Mouse (Mus musculus) embryonic facial prominence, embryonic 15.5 days (tissue): ENCODE data around the gene Gabrg2. TPM values are rescaled to one million over a fixed set of nuclear protein-coding genes. Genes with fewer than 3 reads are reported as not detected.

Experiments used
- ATAC-seq: fragments of 200-750 bp; cut with Nextera tagmentation; 2 replicates; pipeline ENCODE4 v1.8.0; 2017; ENCODE audit warnings: low read depth, moderate TSS enrichment; ENCODE audit not compliant: insufficient number of reproducible peaks, low FRiP score, low TSS enrichment
- H3K27ac ChIP-seq: fragments of 300-500 bp; sonication (generic); replicated peaks from 2 replicates; pipeline ENCODE4 v1.5.1; 2015; ENCODE audit warnings: mild to moderate bottlenecking, inconsistent platforms
- H3K27me3 ChIP-seq: fragments of 300-500 bp; sonication (generic); 2 replicates; pipeline ENCODE4 v1.6.1; 2015; ENCODE audit warnings: inconsistent platforms
- H3K36me3 ChIP-seq: fragments of 300-500 bp; sonication (generic); 2 replicates; pipeline ENCODE4 v1.6.1; 2015; ENCODE audit warnings: mild to moderate bottlenecking, inconsistent platforms
- H3K4me1 ChIP-seq: fragments of 300-500 bp; sonication (generic); 2 replicates; pipeline ENCODE4 v1.6.1; 2015; ENCODE audit warnings: inconsistent platforms
- H3K4me2 ChIP-seq: fragments of 300-500 bp; sonication (generic); replicated peaks from 2 replicates; pipeline ENCODE4 v1.6.1; 2015; ENCODE audit warnings: mild to moderate bottlenecking, inconsistent platforms
- H3K4me3 ChIP-seq: fragments of 300-500 bp; sonication (generic); replicated peaks from 2 replicates; pipeline ENCODE4 v1.5.1; 2015; ENCODE audit warnings: mild to moderate bottlenecking, inconsistent platforms
- H3K9ac ChIP-seq: fragments of 300-500 bp; sonication (generic); 2 replicates; pipeline ENCODE4 v1.6.1; 2015; ENCODE audit warnings: inconsistent platforms
- H3K9me3 ChIP-seq: fragments of 300-500 bp; sonication (generic); replicated peaks from 2 replicates; pipeline ENCODE4 v1.6.1; 2016; ENCODE audit warnings: inconsistent platforms
- WGBS: fragments of 180-500 bp; shearing (Covaris S2); methylation state at CpG from one replicate; pipeline ENCODE4 v1.1.7; 2015; 5-methylcytosine and 5-hydroxymethylcytosine counted together
- polyA plus RNA-seq: library from polyadenylated mRNA; unstranded; fragments of >200 nt; fragmentation: Nextera tagmentation; extraction: Ambion mirVana; gene quantifications from 2 replicates; pipeline ENCODE4 v1.2.1, GENCODE M21; 2015

The Gabrg2 gene
- polyA plus RNA-seq: 0.22 and 0.28 TPM in 2 replicates

- Histone ChIP-seq H3K9me3 (no peaks in the 10 kb centered on the region), H3K27ac (no peak within 1 kb of the TSS), H3K4me3 (no peak within 1 kb of the TSS), H3K27me3 (no peaks in the 10 kb centered on the region), H3K4me1 (no peaks in the 10 kb centered on the region), H3K4me2 (no peak within 1 kb of the TSS), H3K9ac (no peak within 1 kb of the TSS), H3K36me3 (no peaks in the 10 kb centered on the region)
- no peak for ATAC-seq
- WGBS: 8% methylated on average over 20 of the region's 20 CpGs
Observed at GRCm38 (mm10) chr11:42000190-42001098, at the start of gene Gabrg2. Gene Gabrg2, minus strand, starts transcription at chr11:42000857.

- ATAC-seq: no peak
- no peaks in the 10 kb centered on the region for H3K27me3 ChIP-seq
- no peak overlapping the region for H3K9ac ChIP-seq
- no peak overlapping the region for H3K4me3 ChIP-seq
- H3K9me3 ChIP-seq: no peaks in the 10 kb centered on the region
- no peaks in the 10 kb centered on the region for H3K36me3 ChIP-seq
- H3K4me1 ChIP-seq: no peaks in the 10 kb centered on the region
- no peak overlapping the region for H3K4me2 ChIP-seq
- no peak overlapping the region for H3K27ac ChIP-seq
Observed at GRCm38 (mm10) chr11:42048201-42048600, 47.5 kb upstream of the Gabrg2 start.

DNA sequence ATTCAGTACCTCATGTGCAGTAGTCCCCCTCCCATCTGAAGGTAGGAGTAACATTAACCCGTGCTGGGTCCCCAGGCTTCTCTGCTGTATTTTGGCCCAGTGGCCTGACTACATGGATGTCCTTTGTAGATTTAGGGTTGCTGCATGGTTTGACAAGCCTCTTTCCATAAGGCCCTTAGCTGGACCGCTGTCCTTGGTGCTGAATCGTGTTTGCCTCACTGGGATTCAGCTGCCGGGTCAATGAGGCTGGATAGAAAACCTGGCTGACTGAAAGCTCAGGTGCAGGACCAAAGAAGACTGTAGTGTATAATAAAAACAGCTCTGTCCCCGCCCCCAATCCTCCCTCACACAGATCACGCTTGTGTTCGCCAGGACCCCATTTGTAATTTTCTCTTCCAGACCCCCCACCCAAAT lies 1.2 kb downstream of the Gabrg2 start:
- Histone ChIP-seq H3K27me3 (no peaks in the 10 kb centered on the region), H3K4me3 (no peak overlapping the region), H3K4me1 (no peaks in the 10 kb centered on the region), H3K36me3 (no peaks in the 10 kb centered on the region), H3K9me3 (no peaks in the 10 kb centered on the region), H3K4me2 (no peak overlapping the region), H3K27ac (no peak overlapping the region), H3K9ac (no peak overlapping the region)
- 2% methylated on average over 7 of the region's 7 CpGs for WGBS
- no peak for ATAC-seq

- Histone ChIP-seq H3K4me3 (no peak overlapping the region), H3K36me3 (no peaks in the 10 kb centered on the region), H3K9me3 (no peaks in the 10 kb centered on the region), H3K4me1 (no peaks in the 10 kb centered on the region), H3K9ac (no peak overlapping the region), H3K27ac (no peak overlapping the region), H3K27me3 (no peaks in the 10 kb centered on the region), H3K4me2 (no peak overlapping the region)
- 41% methylated on average over 6 of the region's 6 CpGs for WGBS
- no peak for ATAC-seq
Observed at GRCm38 (mm10) chr11:41980152-41980551, 20.5 kb downstream of the Gabrg2 start.

DNA sequence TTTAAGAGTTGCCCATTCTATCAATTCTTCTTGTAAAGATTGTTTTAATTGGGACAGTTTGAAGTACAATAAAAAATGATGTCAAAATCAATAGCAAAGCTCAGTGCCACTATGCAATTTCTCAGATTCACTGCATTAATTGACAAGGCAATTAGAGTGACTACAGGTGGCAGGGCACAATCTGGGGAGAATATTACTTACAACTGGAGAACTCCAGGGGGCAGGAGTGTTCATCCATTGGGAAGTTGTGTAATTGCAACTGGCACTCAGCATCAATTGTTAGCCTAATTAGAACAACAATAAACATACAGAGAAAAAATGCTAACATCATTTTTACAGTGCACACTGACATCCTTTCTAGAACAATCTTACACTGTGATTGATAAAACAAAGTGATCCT lies 32.1 kb downstream of the Gabrg2 start:
- H3K9me3 ChIP-seq: no peaks in the 10 kb centered on the region
- ATAC-seq: no peak
- no peaks in the 10 kb centered on the region for H3K36me3 ChIP-seq
- H3K4me3 ChIP-seq: no peak overlapping the region
- H3K27ac ChIP-seq: no peak overlapping the region
- H3K27me3 ChIP-seq: no peaks in the 10 kb centered on the region
- no peak overlapping the region for H3K4me2 ChIP-seq
- H3K4me1 ChIP-seq: no peaks in the 10 kb centered on the region
- H3K9ac ChIP-seq: no peak overlapping the region

- Histone ChIP-seq H3K27me3 (no peaks in the 10 kb centered on the region), H3K4me1 (no peaks in the 10 kb centered on the region), H3K27ac (no peak overlapping the region), H3K4me3 (no peak overlapping the region), H3K4me2 (no peak overlapping the region), H3K9me3 (no peaks in the 10 kb centered on the region), H3K36me3 (no peaks in the 10 kb centered on the region), H3K9ac (no peak overlapping the region)
- WGBS: 80% methylated on average over 8 of the region's 8 CpGs
- ATAC-seq: no peak
Observed at GRCm38 (mm10) chr11:41962706-41963105, 38.0 kb downstream of the Gabrg2 start.

GRCm38 (mm10) chr11:41953550-41953949 lies 47.1 kb downstream of the Gabrg2 start:
- no peaks in the 10 kb centered on the region for H3K27me3 ChIP-seq
- no peak overlapping the region for H3K4me2 ChIP-seq
- H3K36me3 ChIP-seq: no peaks in the 10 kb centered on the region
- H3K4me1 ChIP-seq: no peaks in the 10 kb centered on the region
- no peak overlapping the region for H3K4me3 ChIP-seq
- no peaks in the 10 kb centered on the region for H3K9me3 ChIP-seq
- H3K9ac ChIP-seq: no peak overlapping the region
- ATAC-seq: no peak
- no peak overlapping the region for H3K27ac ChIP-seq
- WGBS: 45% methylated on average over 2 of the region's 2 CpGs

DNA sequence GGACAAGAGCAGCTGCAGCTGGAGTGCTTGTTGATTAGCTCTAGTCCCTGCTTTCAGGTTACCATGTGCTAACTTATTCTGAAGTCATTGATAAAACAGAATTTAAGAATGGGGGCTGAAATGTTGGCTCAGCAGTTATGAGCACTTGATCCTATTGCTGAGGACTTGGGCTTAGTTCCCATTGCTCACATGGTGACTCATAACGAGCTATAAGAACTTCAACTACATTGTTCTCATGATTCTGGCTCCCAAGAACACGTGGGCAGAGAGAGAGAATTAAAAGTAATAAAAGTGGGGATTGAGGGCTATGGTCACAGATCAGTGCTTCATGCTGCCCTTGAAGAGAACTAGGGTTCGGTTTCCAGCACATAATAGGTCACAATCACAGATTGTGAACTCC lies 48.8 kb downstream of the Gabrg2 start:
- no peak for ATAC-seq
- Histone ChIP-seq H3K9ac (no peak overlapping the region), H3K27ac (no peak overlapping the region), H3K27me3 (no peaks in the 10 kb centered on the region), H3K9me3 (no peaks in the 10 kb centered on the region), H3K4me3 (no peak overlapping the region), H3K4me1 (no peaks in the 10 kb centered on the region), H3K36me3 (no peaks in the 10 kb centered on the region), H3K4me2 (no peak overlapping the region)
- WGBS: 61% methylated on average over 3 of the region's 3 CpGs

- H3K4me2 ChIP-seq: no peak overlapping the region
- 83% methylated on average over 5 of the region's 5 CpGs for WGBS
- H3K27me3 ChIP-seq: no peaks in the 10 kb centered on the region
- no peak for ATAC-seq
- no peak overlapping the region for H3K4me3 ChIP-seq
- H3K27ac ChIP-seq: no peak overlapping the region
- H3K9me3 ChIP-seq: no peaks in the 10 kb centered on the region
- no peaks in the 10 kb centered on the region for H3K4me1 ChIP-seq
- H3K36me3 ChIP-seq: no peaks in the 10 kb centered on the region
- no peak overlapping the region for H3K9ac ChIP-seq
Observed at GRCm38 (mm10) chr11:41945471-41945870, 55.2 kb downstream of the Gabrg2 start.

- Histone ChIP-seq H3K4me1 (no peaks in the 10 kb centered on the region), H3K27me3 (no peaks in the 10 kb centered on the region), H3K9me3 (no peaks in the 10 kb centered on the region), H3K4me2 (no peak overlapping the region), H3K9ac (no peak overlapping the region), H3K4me3 (no peak overlapping the region), H3K36me3 (no peaks in the 10 kb centered on the region), H3K27ac (no peak overlapping the region)
- WGBS: 71% methylated on average over 2 of the region's 2 CpGs
- no peak for ATAC-seq
Observed at GRCm38 (mm10) chr11:41937979-41938378, 62.7 kb downstream of the Gabrg2 start.

DNA sequence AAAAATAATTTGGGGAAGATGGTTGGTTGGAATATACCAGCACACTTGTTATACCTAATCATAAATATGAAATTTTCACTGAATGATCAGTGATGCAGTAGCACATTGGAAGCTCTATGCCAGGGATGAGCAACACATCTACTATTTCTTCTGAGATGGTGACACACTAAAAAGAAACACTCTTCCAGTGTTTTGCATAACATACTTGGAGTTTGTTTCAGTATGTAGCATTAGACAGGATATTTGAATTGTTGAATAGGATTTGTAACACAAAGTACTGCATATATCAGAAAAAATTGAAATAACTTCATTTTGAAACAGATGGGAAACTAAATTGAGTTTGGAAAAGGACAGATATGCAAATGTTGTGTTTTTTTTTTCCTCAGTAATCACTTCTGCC lies 81.8 kb downstream of the Gabrg2 start:
- Histone ChIP-seq H3K27ac (no peak overlapping the region), H3K36me3 (no peaks in the 10 kb centered on the region), H3K4me2 (no peak overlapping the region), H3K27me3 (no peaks in the 10 kb centered on the region), H3K9me3 (no peaks in the 10 kb centered on the region), H3K4me1 (no peaks in the 10 kb centered on the region), H3K9ac (no peak overlapping the region), H3K4me3 (no peak overlapping the region)
- ATAC-seq: no peak

DNA sequence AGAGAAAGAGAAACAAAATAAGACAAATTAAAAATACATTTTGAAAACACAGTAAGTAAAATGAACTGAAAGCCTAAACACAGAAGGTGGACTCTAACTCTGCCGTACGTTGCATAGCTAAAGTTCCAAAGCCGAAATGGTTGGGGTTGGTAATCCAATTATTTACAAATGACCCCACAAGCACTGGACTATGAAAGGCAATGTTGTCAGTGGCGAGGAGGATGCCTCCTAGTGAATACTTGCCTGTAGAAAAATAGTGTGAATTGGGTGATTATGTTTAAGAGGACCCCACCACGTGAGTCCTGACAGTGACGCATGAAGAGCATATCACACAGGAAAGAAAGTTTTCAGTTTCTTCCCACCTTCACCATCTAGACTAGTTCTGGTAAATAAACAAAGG lies 86.6 kb downstream of the Gabrg2 start:
- Histone ChIP-seq H3K27ac (no peak overlapping the region), H3K9me3 (no peaks in the 10 kb centered on the region), H3K4me1 (no peaks in the 10 kb centered on the region), H3K9ac (no peak overlapping the region), H3K27me3 (no peaks in the 10 kb centered on the region), H3K4me2 (no peak overlapping the region), H3K36me3 (no peaks in the 10 kb centered on the region), H3K4me3 (no peak overlapping the region)
- ATAC-seq: no peak
- 56% methylated on average over 6 of the region's 6 CpGs for WGBS
